Mouse (Mus musculus) lung, adult 2 months (tissue): ENCODE results near the gene Dbi.

Experiments
- CTCF ChIP-seq: fragments of 200-500 bp; IDR thresholded peaks from 2 replicates; pipeline ENCODE4 v1.5.1; 2011; ENCODE audit warnings: mild to moderate bottlenecking, low read length, control low read depth; ENCODE audit not compliant: insufficient read depth
- POLR2A ChIP-seq: fragments of 200-500 bp; IDR thresholded peaks from 2 replicates; pipeline ENCODE4 v1.6.1; 2011; ENCODE audit warnings: low read depth, mild to moderate bottlenecking, control low read depth, low read length, borderline replicate concordance; ENCODE audit errors: extremely low read depth

DNA sequence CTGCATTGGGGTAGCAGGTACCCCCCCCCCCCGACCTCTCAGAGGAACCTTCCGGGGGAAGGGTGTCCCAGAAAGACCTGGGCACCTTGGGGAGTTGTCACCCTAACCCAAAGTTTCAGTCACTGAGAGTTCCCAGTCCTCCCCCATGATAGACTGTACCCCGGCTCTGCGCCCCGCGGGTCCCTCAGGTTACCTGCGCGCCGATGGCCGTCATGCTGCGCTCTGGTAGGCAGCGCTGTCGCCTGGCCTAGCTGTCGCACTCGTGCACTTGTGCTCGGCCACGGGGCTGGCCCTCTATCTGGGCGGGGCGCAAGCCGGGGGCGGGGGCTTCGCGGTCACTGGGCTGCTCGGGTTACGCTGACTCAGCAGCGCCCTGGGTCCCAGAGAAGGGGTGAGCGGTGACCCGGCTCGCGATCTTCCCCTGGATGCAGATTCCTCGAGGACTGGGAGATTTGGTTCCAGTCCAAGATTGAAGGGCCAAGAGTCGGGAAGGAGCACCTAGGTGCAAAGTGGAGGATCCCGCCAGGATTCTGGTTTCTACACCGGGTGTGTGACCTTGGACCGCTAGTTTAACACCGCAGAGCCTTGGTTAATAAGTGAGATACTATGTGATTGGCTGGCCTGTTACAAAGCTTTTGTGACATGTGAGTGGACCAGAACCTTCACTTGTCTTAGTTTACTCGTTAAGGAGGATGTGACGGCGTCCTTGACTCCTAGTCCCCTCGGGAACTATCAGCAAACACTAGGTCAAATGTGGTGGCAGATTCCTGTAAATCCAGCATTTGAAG, 47.2 kb downstream of the Dbi start, which contains the start of gene Tmem37:
- TF ChIP-seq CTCF: no peak
- TF ChIP-seq POLR2A: peak; percentile 76; the same call in 1 of the 2 replicates
